Mouse (Mus musculus) midbrain, postnatal 0 days (tissue): ENCODE results near the gene Trim67. TPM values are rescaled to one million over a fixed set of nuclear protein-coding genes. Genes with fewer than 3 reads are reported as not detected.

Experiments
- ATAC-seq: fragments of 200-750 bp; cut with Nextera tagmentation; 2 replicates; pipeline ENCODE4 v1.8.0; 2017; ENCODE audit warnings: moderate number of reproducible peaks, mild to moderate bottlenecking, moderate TSS enrichment, moderate library complexity; ENCODE audit not compliant: low FRiP score
- DNase-seq: peaks from one replicate; pipeline ENCODE4 v3.0.0-alpha.2; 2015; ENCODE audit warnings: low spot score
- H3K27ac ChIP-seq: fragments of 300-500 bp; sonication (generic); 2 replicates; pipeline ENCODE4 v1.5.1; 2014; ENCODE audit warnings: low read depth, mild to moderate bottlenecking, low read length, mixed read lengths
- H3K27me3 ChIP-seq: fragments of 300-500 bp; sonication (generic); 2 replicates; pipeline ENCODE4 v1.6.1; 2014; ENCODE audit warnings: low read length, control low read depth, mixed read lengths; ENCODE audit not compliant: insufficient read depth
- H3K36me3 ChIP-seq: fragments of 300-500 bp; sonication (generic); 2 replicates; pipeline ENCODE4 v1.6.1; 2014; ENCODE audit warnings: low read length, control low read depth, mixed read lengths; ENCODE audit not compliant: insufficient read depth
- H3K4me1 ChIP-seq: fragments of 300-500 bp; sonication (generic); 2 replicates; pipeline ENCODE4 v1.6.1; 2014; ENCODE audit warnings: mild to moderate bottlenecking, control low read depth, antibody characterized with exemption, low read length, mixed read lengths; ENCODE audit not compliant: insufficient read depth
- H3K4me2 ChIP-seq: fragments of 300-500 bp; sonication (generic); 2 replicates; pipeline ENCODE4 v1.6.1; 2014; ENCODE audit warnings: low read depth, mild to moderate bottlenecking, low read length, mixed read lengths; ENCODE audit not compliant: poor library complexity, severe bottlenecking
- H3K4me3 ChIP-seq: fragments of 300-500 bp; sonication (generic); 2 replicates; pipeline ENCODE4 v1.5.1; 2014; ENCODE audit warnings: low read depth, mild to moderate bottlenecking, low read length, moderate library complexity
- H3K9ac ChIP-seq: fragments of 300-500 bp; sonication (generic); replicated peaks from 2 replicates; pipeline ENCODE4 v1.6.1; 2014; ENCODE audit warnings: mild to moderate bottlenecking, low read length, moderate library complexity, mixed read lengths; ENCODE audit not compliant: poor library complexity, severe bottlenecking
- H3K9me3 ChIP-seq: fragments of 300-500 bp; sonication (generic); 2 replicates; pipeline ENCODE4 v1.6.1; 2016; ENCODE audit warnings: low read length, control low read depth
- CTCF ChIP-seq: IDR thresholded peaks from 2 replicates; pipeline ENCODE4 v1.5.1; 2016; ENCODE audit warnings: antibody characterized with exemption, mild to moderate bottlenecking
- WGBS: fragments of 180-500 bp; shearing (Covaris S2); extraction: QIAGEN DNeasy Blood & Tissue Kit; methylation state at CpG from one replicate; pipeline ENCODE4 v1.1.7; 2014; 5-methylcytosine and 5-hydroxymethylcytosine counted together
- polyA plus RNA-seq: library from polyadenylated mRNA; unstranded; fragments of >200 nt; fragmentation: Nextera tagmentation; extraction: Ambion mirVana; gene quantifications from 2 replicates; pipeline ENCODE4 v1.2.1, GENCODE M21; 2015
- total RNA-seq: library from RNA; depleted of rRNA; stranded (reverse); fragments of >200 nt; gene quantifications from 2 replicates; pipeline ENCODE4 v1.2.3, GENCODE M21; 2014

Trim67 gene
- total and polyA plus RNA-seq, 2 experiments from 2014 or later: 25.6 to 87.1 TPM

DNA sequence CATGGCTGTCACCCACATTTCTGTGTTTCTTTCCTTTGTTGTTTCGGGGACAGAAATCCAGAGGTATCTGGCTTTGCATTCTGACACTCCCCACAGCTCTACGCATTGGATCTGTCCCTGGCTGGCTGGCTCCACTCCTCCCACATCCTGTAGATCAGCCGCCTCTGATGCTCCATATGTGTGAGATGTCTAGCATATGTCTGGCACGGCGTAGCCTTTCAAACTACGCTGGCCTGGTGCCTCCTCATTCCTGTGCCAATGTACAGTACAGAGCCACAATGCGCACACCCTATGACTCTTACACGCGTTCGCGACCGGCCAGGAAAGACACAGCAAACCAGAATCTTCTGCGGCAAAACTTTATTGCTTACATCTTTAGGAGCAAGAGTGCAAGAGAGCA lies 8.3 kb upstream of the Trim67 start:
- Histone ChIP-seq H3K27ac (no peak overlapping the region), H3K4me2 (no peak overlapping the region), H3K4me3 (no peak overlapping the region), H3K4me1 (no peaks in the 10 kb centered on the region), H3K27me3 (no peaks in the 10 kb centered on the region), H3K9ac (no peak overlapping the region), H3K9me3 (no peaks in the 10 kb centered on the region), H3K36me3 (no peaks in the 10 kb centered on the region)
- WGBS: 90% methylated on average over 13 of the region's 13 CpGs
- peak; percentile 36 for DNase-seq
- no peak for ATAC-seq
- TF ChIP-seq CTCF: no peak

DNA sequence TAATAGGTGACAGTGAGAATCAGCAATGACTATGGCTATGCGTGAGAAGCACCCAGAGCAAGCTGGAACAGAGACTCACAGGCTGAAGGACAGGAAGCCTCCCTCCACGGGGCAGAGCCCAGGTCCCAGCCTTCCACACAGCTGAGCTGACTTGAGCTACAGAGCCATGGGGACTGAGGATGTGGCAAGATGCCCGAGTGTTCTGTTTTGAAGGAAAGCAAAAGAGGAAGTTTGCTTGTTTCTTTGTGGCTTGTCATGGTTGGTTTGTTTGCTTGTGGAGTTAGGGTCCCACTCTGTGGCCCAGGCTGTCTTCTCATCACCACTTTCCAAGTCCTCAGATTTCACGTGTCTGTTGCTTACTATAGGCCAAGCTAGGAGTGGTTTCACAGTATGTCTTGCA lies 2.2 kb upstream of the Trim67 start:
- WGBS: 82% methylated on average over 4 of the region's 4 CpGs
- no peak overlapping the region for H3K27ac ChIP-seq
- TF ChIP-seq CTCF: no peak
- H3K27me3 ChIP-seq: 0 out of 2 replicates have a peak, but pooled peaks cover 3% of the 10 kb centered on the region
- H3K4me1 ChIP-seq: peaks cover 9% of the 10 kb centered on the region; the same call in 1 of the 2 replicates
- H3K4me2 ChIP-seq: no peak overlapping the region
- H3K36me3 ChIP-seq: no peaks in the 10 kb centered on the region
- DNase-seq (no peak), ATAC-seq (no peak)
- H3K4me3 ChIP-seq: no peak overlapping the region
- no peaks in the 10 kb centered on the region for H3K9me3 ChIP-seq
- H3K9ac ChIP-seq: no peak overlapping the region

DNA sequence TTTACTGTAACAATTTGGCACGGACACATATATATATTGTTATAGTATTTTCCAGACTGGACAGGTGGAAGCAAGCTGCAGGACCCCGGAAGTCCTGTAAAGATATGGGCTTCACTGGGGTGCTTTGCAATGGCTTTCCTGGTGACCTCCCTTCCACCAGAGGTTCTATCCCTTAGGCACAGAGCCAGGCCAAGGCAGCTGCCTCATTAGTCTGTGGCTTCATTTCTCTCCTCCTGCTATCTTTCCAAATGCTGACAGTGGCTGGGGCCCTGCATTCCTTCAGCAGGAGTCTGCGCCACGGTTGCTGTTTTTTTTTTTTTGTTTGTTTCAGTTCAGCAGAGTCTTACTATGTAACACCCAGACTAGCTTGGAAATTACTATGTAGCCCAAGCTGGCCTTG lies 1.1 kb upstream of the Trim67 start:
- ATAC-seq: no peak
- WGBS: 39% methylated on average over 4 of the region's 4 CpGs
- no peaks in the 10 kb centered on the region for H3K36me3 ChIP-seq

DNA sequence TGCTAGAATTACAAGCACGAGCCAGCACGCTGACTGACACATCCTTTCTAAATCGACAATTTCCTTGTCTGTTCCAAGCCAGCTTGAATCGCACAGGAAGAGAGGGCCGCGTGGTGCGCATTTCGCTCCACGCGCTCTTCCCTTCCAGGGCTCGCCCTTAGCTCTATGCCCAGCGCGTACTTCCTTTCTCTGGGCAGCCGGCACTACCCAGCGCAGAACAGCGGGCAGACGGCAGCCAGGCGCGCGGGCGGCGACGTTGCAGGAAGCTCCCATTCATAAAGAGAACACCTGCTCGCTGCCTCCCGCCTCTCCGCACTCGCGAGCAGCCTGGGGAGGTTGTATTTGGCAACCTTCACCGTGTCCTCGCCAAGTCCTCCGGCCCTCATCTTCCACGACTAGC lies 706 bp upstream of the Trim67 start:
- peaks cover 17% of the 10 kb centered on the region; the same call in 1 of the 2 replicates for H3K4me1 ChIP-seq
- no peaks in the 10 kb centered on the region for H3K36me3 ChIP-seq
- DNase-seq (peak; percentile 74), ATAC-seq (peak; percentile 12)
- peak overlapping the region; percentile 97 for H3K27ac ChIP-seq
- H3K4me2 ChIP-seq: peak overlapping the region; percentile 82
- WGBS: 2% methylated on average over 32 of the region's 32 CpGs
- peak overlapping the region; percentile 78 for H3K4me3 ChIP-seq
- 0 out of 2 replicates have a peak, but pooled peaks cover 3% of the 10 kb centered on the region for H3K27me3 ChIP-seq
- H3K9me3 ChIP-seq: no peaks in the 10 kb centered on the region
- H3K9ac ChIP-seq: peak overlapping the region; percentile 92
- TF ChIP-seq CTCF: no peak

More for the DNA sequence above, 1.1 kb upstream of the Trim67 start:
- Histone ChIP-seq H3K27ac (peak overlapping the region; percentile 97), H3K4me2 (peak overlapping the region; percentile 82), H3K9me3 (no peaks in the 10 kb centered on the region), H3K4me1 (peaks cover 13% of the 10 kb centered on the region; the same call in 1 of the 2 replicates), H3K9ac (peak overlapping the region; percentile 92), H3K27me3 (0 out of 2 replicates have a peak, but pooled peaks cover 3% of the 10 kb centered on the region), H3K4me3 (peak overlapping the region; percentile 78; the same call in 1 of the 2 replicates)
- peak; percentile 24 for DNase-seq
- TF ChIP-seq CTCF: no peak

DNA sequence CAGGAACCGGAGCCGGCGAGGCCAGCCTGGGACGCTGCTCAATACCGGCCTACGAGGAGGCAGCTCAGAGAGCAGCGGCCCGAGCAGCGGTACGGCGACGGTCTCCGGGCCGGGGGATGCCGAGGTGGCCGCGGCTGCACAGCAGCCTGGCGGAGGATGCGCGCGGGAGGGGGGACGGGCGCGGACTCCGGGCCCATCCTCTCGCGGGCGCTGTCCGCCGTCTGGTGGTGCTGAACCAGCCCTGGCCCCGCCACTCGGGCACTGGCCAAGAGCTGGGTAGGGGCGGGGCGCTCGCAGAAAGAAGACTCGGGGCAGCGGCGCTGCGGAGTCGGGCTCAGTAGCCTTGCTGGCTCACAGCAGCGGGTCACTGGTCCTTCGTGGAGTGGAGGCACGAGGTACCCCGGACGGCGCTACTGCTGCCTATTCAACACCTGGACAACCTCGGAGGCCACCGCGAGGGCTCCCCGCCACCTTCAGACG lies 320 bp downstream of the Trim67 start:
- Histone ChIP-seq H3K4me1 (peaks cover 20% of the 10 kb centered on the region; the same call in 1 of the 2 replicates), H3K27ac (peak overlapping the region; percentile 97), H3K4me2 (peak overlapping the region; percentile 82), H3K9ac (peak overlapping the region; percentile 92), H3K36me3 (no peaks in the 10 kb centered on the region), H3K9me3 (no peaks in the 10 kb centered on the region), H3K27me3 (0 out of 2 replicates have a peak, but pooled peaks cover 3% of the 10 kb centered on the region), H3K4me3 (peak overlapping the region; percentile 78)
- no peak for TF ChIP-seq CTCF
- 3% methylated on average over 20 of the region's 51 CpGs for WGBS
- ATAC-seq (peak; percentile 71), DNase-seq (peak; percentile 82)

DNA sequence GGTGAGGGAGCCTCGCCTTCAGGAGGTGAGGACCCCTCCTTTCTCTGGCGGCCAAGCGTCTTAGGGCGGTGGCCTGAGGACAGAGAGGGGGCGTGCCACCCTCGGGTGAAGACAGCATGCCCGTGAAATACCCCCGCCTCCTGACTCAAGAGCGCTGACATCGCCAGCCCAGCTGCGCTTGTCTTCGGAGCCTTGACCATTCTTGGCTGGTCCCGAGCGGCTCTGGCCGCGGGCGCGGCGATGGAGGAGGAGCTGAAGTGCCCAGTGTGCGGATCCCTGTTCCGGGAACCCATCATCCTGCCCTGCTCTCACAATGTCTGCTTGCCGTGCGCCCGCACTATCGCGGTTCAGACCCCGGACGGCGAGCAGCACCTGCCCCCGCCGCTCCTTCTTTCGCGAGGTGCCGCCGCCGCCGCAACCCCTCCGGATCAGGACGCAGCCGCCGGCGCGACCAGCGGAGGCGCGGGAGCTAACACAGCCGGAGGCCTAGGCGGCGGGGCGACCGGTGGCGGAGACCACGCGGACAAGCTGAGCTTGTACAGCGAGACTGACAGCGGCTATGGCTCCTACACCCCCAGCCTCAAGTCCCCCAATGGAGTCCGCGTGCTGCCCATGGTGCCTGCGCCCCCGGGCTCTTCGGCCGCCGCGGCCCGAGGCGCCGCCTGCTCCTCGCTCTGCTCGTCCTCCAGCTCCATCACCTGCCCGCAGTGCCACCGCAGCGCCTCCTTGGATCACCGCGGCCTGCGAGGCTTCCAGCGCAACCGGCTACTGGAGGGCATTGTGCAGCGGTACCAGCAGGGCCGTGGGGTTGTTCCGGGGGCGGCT lies 981 bp downstream of the Trim67 start:
- WGBS: under 1% methylated on average over 61 of the region's 81 CpGs
- Histone ChIP-seq H3K4me2 (peak overlapping the region; percentile 82), H3K9me3 (no peaks in the 10 kb centered on the region), H3K4me1 (peaks cover 20% of the 10 kb centered on the region; the same call in 1 of the 2 replicates), H3K36me3 (no peaks in the 10 kb centered on the region), H3K27ac (peak overlapping the region; percentile 97), H3K27me3 (0 out of 2 replicates have a peak, but pooled peaks cover 3% of the 10 kb centered on the region), H3K9ac (peak overlapping the region; percentile 92), H3K4me3 (peak overlapping the region; percentile 78)
- ATAC-seq (peak; percentile 47), DNase-seq (peak; percentile 56)
- peak; percentile 28; the same call in 1 of the 2 replicates for TF ChIP-seq CTCF
